Mouse (Mus musculus) spleen, postnatal 14 days (tissue): ENCODE measurements around the gene Cep63.

Experiments used
- DNase-seq, 2 experiments: peaks; one replicate each; pipeline ENCODE4 v3.0.0; 2021 to 2022; ENCODE audit warnings: low spot score in 2 of 2

Cep63 gene

DNA sequence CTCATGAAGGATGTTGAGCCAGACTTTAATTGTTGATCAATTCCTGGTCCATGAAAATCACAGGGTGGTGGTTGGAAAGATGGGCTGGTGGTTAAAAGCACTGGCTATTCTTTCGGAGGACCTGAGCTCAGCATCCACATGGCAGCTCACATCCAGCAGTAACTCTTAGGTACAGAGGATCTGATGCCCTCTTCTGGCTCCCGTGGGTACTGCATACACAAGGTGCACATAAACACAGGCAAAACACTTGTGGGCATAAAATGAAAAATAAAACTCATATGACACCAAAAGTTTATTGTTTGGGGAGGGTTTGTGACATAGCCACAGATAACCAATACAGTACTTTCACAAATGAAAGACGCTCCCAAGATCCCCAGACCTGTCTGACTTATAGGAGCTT lies 67.9 kb downstream of the Cep63 start:
- no peak for DNase-seq

DNA sequence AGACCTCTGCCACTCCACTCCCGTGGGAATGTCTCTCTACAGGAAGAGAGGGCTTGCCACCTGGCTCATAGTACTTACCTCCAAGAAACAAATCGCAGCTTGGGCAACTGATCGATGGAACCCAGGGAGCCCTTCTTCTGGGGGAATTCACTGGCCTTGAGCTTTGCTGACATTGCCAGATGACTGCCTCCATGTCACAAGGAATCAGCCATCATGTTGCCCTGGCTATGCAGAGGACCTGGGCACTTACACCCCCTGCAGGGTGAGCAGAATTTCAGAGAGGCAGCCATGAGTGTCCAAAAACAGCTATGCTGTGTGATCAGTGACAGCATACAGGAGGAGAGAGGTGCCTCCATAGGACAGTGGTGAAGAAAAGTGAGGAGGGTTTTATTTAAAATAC lies 72.6 kb downstream of the Cep63 start:
- no peak for DNase-seq

DNA sequence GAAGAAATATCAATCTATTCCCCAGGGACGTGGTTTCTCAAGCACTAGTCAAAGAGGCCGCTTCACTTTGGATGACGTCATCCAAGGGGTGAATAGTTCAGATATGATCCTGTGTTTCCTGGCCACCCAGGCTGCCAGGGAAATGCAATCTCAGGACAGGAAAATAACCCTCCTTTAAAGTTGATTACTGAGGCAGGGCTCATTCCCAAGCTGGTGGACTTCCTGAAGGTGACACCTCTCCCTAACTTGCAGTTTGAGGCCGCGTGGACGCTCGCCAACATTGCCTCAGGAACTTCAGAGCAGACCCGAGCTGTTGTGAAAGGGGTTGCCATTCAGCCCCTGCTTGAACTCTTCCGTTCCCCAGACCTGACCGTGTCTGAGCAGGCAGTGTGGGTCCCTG lies 74.6 kb downstream of the Cep63 start:
- DNase-seq, result no peak

DNA sequence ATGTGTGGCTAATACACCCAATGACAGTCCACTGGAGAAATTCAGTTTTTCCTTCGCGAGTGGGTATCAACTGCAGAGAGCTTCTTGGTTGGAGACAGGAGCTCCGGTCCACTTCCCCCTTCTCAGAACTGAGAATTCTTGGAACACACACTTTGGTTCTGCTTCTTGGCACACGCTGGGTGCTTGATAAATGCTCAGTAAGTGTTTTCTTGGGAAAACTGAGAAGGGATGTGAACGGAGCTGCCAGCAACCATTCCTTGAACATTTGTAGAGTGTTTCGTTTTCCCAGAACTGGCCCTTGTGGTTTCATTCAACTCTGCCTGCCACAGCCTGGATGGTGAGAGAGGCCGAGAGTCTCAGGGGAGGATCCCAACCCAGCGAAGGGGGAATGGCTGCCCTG lies 77.1 kb downstream of the Cep63 start:
- no peak for DNase-seq

DNA sequence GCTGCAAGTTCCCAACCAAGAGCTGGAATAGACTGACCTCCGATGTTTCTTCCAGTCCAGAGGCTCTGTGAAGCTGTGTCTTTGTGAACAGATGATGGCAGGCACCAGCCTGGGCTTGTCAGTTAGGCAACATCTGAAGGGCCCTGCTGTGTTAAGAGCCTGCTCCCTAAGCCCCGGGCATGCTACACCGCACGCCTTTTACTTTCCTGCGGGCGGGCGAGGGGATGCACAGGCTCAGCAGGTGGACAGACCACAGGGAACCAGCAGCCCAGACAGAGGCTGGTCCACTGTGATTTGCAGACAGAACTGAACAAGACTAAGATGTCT lies 79.3 kb downstream of the Cep63 start:
- no peak for DNase-seq

DNA sequence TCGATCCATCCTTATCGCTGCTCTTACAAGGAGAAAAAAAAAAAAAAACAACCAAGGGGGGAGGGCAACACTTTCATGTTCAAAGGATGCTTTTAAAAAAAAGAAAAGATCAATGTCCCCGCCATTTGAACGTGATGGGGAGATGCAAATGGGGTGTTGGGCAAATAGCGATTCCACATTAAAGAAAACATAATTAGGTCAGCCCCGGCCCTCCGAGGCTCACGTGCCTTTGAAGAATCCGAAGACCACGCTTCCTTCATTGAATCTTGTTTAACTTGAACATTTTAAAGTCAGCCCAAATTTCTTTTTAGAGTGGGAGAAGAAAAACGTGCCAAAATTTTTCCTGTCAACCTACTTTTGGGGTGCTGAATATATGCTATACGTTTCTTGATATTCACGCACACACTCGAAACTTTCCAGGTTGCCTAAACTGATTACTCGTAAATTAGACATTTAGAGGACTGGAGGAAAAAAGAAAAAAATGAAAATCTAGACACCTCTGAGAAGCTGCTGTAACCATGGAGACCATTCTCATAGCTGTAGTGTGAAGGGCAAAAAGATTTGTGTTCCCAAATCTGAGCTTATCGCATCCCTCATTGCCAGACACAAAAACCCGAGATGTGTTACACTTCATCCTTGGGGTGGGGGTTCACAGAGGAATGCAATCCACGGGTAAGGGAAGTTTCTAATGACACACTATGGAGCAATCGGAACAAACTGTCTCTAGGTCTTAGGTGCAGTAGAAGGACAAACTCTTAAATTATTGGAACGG lies 79.9 kb downstream of the Cep63 start:
- no peak for DNase-seq

DNA sequence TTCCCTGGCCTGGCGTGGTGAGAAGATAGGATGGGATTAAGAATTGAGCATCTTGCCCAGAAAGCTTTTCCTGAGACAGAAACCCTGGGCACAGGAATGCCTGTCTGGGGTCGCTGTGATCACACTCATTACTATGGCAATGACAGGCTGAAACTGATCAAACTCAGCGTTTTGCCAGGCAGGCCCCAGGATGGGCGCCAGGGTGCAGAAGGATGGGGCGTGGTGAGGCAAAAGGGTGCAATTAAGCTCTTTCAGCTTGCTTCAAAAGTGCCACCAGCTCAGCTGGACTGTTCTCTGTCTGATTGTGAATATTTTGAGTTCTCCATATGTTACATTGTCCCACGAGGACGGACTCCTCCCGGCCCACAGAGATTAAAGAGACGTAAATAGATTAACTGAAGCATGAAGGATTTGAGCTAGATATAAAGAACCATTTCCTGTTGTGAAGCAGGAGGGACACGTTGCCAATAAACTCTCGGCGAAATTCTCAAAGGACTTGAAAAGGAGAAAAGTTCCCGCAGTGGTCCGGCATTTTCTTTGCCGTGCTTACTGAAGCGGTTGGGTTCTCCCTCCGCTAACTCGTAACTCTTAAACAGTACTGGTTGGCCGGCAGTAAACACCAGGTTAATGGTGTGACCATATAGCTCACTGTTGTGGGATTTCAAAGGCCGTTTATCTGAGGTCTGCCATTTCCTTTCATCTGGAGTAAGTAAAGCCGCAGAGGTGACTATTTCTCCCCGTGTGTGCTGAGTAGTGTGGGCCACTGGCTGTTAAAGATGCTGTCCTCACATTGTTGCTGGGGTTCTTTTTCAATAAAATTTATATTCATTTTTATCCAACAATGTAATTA lies 80.7 kb downstream of the Cep63 start:
- DNase-seq, result peak in 1 of 2 experiments; percentile 4

DNA sequence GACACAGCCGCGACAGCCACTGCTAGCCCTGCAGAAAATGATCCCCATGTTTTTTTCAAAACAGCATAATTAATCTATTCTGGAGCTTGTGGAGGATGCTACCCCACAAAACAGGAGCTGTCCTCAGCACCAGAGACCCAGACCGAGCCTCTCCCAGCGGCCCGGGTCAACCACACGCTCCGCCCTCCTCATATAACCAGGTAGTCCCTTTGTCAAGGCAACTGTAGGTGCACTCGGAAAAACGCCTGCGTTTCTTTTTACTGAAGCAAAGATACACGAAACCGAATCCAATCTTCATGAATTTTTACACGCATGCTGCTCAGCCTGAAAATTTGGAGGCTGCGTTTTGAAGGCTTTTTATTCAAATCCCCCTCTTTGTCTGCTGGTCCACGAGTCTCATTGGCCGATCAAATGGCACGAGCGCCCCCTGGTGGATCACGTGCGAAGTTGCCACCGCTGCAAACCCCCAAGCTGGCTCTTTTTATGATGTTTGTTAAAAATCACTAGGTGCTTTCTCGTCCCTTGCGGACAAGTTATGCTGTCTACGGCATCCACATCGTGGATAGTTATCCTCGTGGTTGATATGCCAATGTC lies 81.5 kb downstream of the Cep63 start:
- DNase-seq, result peak; percentile 51 to 64

DNA sequence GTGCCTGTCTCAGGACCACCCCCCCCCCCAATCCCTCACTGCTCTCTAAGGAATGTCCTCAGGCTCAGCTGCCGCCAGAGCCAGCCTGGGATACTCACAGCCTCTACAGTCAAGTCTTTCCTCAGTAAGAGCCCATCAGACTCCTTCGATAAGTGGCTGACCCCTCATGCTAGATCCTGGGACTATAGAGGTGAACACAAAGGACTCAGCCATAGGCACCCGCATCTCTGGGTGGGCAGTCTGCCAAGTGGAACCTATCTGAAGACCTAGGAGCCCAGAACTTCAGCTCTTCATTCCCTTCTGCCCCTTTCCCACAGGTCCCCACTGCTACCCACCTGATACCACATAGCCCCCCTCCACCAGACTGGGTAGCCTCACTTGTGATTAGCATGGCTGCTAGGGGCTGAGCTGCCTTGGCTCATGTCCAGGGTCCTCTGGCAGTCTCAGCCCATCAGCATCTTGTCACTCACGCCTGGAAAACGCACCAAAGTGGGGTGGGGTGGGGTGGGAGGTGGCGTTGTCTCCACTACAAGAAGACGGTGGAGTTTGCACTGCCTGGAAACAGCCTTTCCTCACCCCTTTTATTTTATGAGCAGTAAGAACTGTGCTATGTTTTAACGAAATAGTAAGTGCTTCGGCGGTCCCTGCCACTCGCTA lies 82.1 kb downstream of the Cep63 start:
- DNase-seq, result peak in 1 of 2 experiments; percentile 6

DNA sequence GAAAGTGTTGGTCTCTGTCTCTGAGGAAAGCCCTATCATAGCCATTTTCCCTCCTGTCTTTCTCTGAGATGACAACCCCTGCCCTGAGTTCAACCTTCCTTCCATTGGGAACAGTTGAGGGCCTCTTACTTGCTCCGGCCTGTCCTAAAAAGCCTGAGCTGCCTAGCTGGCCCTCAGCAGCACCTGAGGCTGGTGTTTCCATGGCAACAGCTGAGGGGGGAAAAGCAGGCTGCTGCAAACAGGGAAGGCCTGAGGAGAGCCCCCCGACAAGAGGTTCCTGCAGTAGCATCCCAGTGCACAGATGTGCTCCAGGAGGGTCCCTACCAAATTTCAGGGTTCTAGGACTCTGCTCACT lies 82.6 kb downstream of the Cep63 start:
- DNase-seq, result no peak

DNA sequence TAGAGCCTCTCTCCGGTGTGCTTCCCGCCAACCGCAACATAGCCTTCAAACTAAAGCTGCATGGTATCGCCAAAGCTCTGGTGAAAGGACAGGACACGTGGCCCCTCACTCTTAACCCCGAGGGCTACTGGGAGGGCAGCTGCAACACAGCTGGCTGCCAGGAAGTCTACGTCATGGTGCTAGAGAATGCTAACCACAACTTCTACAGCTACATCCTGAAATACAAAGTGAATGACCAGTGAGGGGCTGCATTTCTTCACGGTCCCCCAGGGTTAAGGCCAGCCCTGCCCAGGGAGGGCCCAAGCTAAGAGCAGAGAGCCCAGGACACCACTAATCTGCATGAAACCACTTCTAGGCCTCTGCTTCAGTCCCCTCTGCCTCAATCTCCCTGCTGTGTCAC lies 83.8 kb downstream of the Cep63 start:
- no peak for DNase-seq

DNA sequence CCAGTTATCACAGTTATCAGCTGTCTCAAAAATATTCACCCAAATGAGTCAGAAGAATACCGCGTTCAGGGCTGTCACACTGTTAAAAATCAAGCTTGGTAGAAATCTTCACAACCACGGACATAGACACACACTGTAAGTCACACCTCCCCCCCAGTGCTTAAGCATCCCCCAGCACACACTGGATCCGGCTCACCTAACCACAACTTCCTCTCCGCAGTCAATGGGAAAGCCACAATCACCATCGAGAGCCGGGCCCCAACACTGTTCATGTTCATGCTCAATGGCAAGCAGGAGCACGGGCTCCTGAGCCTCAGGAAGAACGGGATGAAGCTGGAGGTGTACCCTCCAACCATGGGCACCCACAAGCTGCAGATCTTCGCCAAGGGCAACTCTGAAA lies 84.7 kb downstream of the Cep63 start:
- no peak for DNase-seq

DNA sequence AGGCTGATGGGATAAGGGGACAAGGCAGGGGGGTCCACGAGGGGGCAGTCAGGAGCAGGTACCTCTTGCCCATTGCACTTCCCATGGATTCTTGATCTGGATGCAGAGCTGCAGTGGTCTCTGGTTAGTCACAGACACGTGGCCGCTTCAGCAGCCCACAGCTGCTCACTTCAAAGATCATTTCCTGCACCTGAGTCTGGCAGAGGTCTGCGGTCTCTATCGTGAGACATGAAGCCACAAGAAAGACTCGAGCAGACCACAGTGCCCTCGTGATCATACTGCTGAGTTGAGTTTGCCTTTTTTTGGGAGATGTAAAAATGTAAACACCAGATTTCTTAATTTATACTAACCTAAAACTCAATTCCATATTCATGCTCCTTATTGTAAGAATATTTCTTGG lies 86.6 kb downstream of the Cep63 start:
- DNase-seq, result no peak

DNA sequence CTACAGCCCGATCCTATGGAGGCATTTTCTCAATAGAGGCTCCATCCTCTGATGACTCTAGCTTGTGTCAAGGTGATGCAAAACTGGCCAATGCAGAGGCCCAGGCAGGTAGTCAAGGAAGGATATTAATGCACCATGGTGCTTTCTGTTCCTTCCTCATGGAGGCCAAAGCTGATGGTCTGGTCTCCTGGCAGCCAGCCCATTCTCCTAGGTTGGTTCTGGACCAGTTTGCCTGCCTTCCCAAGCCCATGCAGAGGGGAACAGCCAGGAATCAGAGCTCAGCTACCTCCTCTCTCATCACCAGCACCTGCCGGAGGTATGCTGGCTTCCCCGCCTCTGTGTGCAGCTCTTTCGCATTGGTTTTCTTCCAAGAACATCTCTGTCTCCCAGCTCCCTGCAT lies 89.4 kb downstream of the Cep63 start:
- no peak for DNase-seq
